Mouse (Mus musculus) inflammation-experienced regulatory T-cells (primary cell): ENCODE data around the gene Trim43b. TPM values are rescaled to one million over a fixed set of nuclear protein-coding genes. Genes with fewer than 3 reads are reported as not detected.

ENCODE experiments used
- polyA plus RNA-seq, 2 experiments: library from polyadenylated mRNA; unstranded; fragments of 100-300 nt; shearing (Covaris generic); gene quantifications; one replicate each; pipeline ENCODE4 v1.2.1; 2017

Gene Trim43b
- under 1 TPM; 0.13 to 0.48 TPM for polyA plus RNA-seq

DNA sequence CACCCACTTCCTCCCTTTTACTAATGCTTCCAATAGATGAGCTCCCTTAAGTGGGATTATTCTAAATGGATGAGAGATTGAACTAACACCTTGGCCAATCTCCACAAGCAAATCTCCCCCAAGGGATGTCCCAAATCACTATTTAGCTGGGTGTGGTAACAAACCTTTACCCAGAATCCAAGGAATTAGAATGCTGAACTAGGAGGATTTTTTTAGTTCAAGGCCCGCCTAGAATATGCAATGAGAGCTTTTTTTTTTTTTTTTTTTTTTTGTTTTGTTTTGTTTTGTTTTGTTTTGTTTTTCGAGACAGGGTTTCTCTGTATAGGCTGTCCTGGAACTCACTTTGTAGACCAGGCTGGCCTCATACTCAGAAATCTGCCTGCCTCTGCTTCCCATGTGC, at the start of gene Trim43b:
Trim43b (minus strand) TSS at position 101 of the 400 bp plus-strand sequence.

Other genes starting within 250 kb of the Trim43b start
- 1 to 10 TPM in 1 of 2 experiments, under 1 TPM in 1; 0.48 to 2.6 TPM for gene Bcl2a1a, start 135.9 kb downstream of the Trim43b start, polyA plus RNA-seq
- 100 to 1,000 TPM; 177 to 270 TPM for gene Bcl2a1b, start 106.4 kb upstream of the Trim43b start, polyA plus RNA-seq
- 10 to 100 TPM; 48.8 to 50.0 TPM for gene Gm29094, start 106.5 kb upstream of the Trim43b start, polyA plus RNA-seq
- gene Mthfs, start 117.8 kb upstream of the Trim43b start, polyA plus RNA-seq, result 100 to 1,000 TPM; 114 to 120 TPM